Mouse (Mus musculus) MN1 (cell line): ENCODE data around the gene Vps26a.

Source experiments
- DNase-seq: peaks from one replicate; pipeline ENCODE4 v3.0.0-alpha.2; 2016; ENCODE audit warnings: low spot score

Gene Vps26a

GRCm38 (mm10) chr10:62486618-62487415 lies at the start of gene Vps26a:
TSS of gene Vps26a (minus strand) at chr10:62486805.
- peak; percentile 99 for DNase-seq

- DNase-seq, result no peak
These were observed 47.9 kb upstream of the Vps26a start for GRCm38 (mm10) chr10:62534509-62534908.

GRCm38 (mm10) chr10:62532832-62533231 lies 46.2 kb upstream of the Vps26a start:
- no peak for DNase-seq

- peak; percentile 68 for DNase-seq
These were observed 43.6 kb upstream of the Vps26a start for GRCm38 (mm10) chr10:62530183-62530582.

- DNase-seq, result no peak
These were observed 40.7 kb upstream of the Vps26a start, which contains the start of gene Srgn for GRCm38 (mm10) chr10:62527351-62527750. TSS of gene Srgn (minus strand) at chr10:62527451.

GRCm38 (mm10) chr10:62522346-62522950 lies 35.8 kb upstream of the Vps26a start:
- no peak for DNase-seq

- no peak for DNase-seq
These were observed 35.2 kb upstream of the Vps26a start for GRCm38 (mm10) chr10:62521763-62522162.

GRCm38 (mm10) chr10:62520911-62521310 lies 34.3 kb upstream of the Vps26a start:
- DNase-seq, result no peak

- DNase-seq, result no peak
These were observed 30.9 kb upstream of the Vps26a start for GRCm38 (mm10) chr10:62517511-62517910.

- DNase-seq, result no peak
These were observed 26.2 kb upstream of the Vps26a start for GRCm38 (mm10) chr10:62512855-62513254.

- no peak for DNase-seq
These were observed 24.9 kb upstream of the Vps26a start for GRCm38 (mm10) chr10:62511528-62511927.

GRCm38 (mm10) chr10:62509032-62509656 lies 22.5 kb upstream of the Vps26a start:
- no peak for DNase-seq

GRCm38 (mm10) chr10:62508459-62508858 lies 21.9 kb upstream of the Vps26a start:
- DNase-seq, result no peak

GRCm38 (mm10) chr10:62507591-62508308 lies 21.1 kb upstream of the Vps26a start:
- no peak for DNase-seq

- no peak for DNase-seq
These were observed 20.5 kb upstream of the Vps26a start for GRCm38 (mm10) chr10:62507071-62507470.

- DNase-seq, result no peak
These were observed 19.5 kb upstream of the Vps26a start for GRCm38 (mm10) chr10:62506019-62506556.

GRCm38 (mm10) chr10:62505224-62505983 lies 18.8 kb upstream of the Vps26a start:
- DNase-seq, result no peak

GRCm38 (mm10) chr10:62503836-62504628 lies 17.4 kb upstream of the Vps26a start:
- DNase-seq, result peak; percentile 37

- no peak for DNase-seq
These were observed 16.7 kb upstream of the Vps26a start for GRCm38 (mm10) chr10:62503353-62503752.

GRCm38 (mm10) chr10:62501951-62502350 lies 15.3 kb upstream of the Vps26a start:
- no peak for DNase-seq
